Mouse (Mus musculus) layer of hippocampus, adult 2 months (tissue): ENCODE data around the gene Isg20l2. TPM values are rescaled to one million over a fixed set of nuclear protein-coding genes. Genes with fewer than 3 reads are reported as not detected.
"Not testable (repeated sequence)": the region's sequence is repeated elsewhere in the genome, so short reads cannot be mapped to it uniquely, and the experiment has no call there.

Source experiments
- DNase-seq, 2 experiments: peaks; one replicate each; pipeline ENCODE4 v3.0.0; 2022; ENCODE audit warnings: low spot score in 2 of 2
- H3K27ac ChIP-seq: fragments of 200-600 bp; 2 replicates; pipeline ENCODE4 v1.8.1; 2022
- H3K4me3 ChIP-seq: fragments of 200-600 bp; 2 replicates; pipeline ENCODE4 v1.8.1; 2022; ENCODE audit warnings: mild to moderate bottlenecking
- CTCF ChIP-seq: fragments of 200-600 bp; conservative IDR thresholded peaks from 2 replicates; pipeline ENCODE4 v1.8.1; 2022; ENCODE audit warnings: antibody characterized with exemption, mild to moderate bottlenecking, moderate library complexity
- long read RNA-seq, 2 experiments: library from polyadenylated mRNA; stranded (forward); transcript quantifications; one replicate each; pipeline ENCODE4 v2.0.0; 2021; ENCODE audit warnings: borderline mapping rate in 2 of 2
- total RNA-seq, 2 experiments: library from RNA; stranded (reverse); gene quantifications; 2 replicates each; pipeline ENCODE4 v1.2.3; 2021

Isg20l2 gene
- 10 to 100 TPM; 14.2 to 15.8 TPM for total RNA-seq
- long read RNA-seq, experiment 1, partial matches to known transcripts, result 0 of 6 reads
- long read RNA-seq, experiment 1, other reads (novel, unspliced or antisense), result 2 of 6 reads
- long read RNA-seq, experiment 2, transcript Isg20l2-201 (4 exons, 2,893 nt), result major isoform, 12 of 16 reads
- long read RNA-seq, experiment 2, partial matches to known transcripts, result 4 of 16 reads
- long read RNA-seq, experiment 2, other reads (novel, unspliced or antisense), result 0 of 16 reads

GRCm38 (mm10) chr3:87930078-87930795, at the start of gene Isg20l2, which contains the start of gene Rrnad1:
TSS of gene Isg20l2 (plus strand) at chr3:87930314.
TSS of gene Rrnad1 (minus strand) at chr3:87930717.
- peak; percentile 98 for DNase-seq
- peak; percentile 80 for TF ChIP-seq CTCF
- Histone ChIP-seq H3K4me3 (peak within 1 kb of the TSS; percentile 66), H3K27ac (peak within 1 kb of the TSS; percentile 93)

- no peak for DNase-seq
- peak overlapping the region; percentile 93 for H3K4me3 ChIP-seq
- peak overlapping the region; percentile 97 for H3K27ac ChIP-seq
- no peak for TF ChIP-seq CTCF
These were observed 45.8 kb upstream of the Isg20l2 start for GRCm38 (mm10) chr3:87884291-87884690.

GRCm38 (mm10) chr3:87884708-87885251, 45.3 kb upstream of the Isg20l2 start:
- no peak for TF ChIP-seq CTCF

GRCm38 (mm10) chr3:87885281-87886003, 44.7 kb upstream of the Isg20l2 start, which contains the start of gene Prcc:
TSS of gene Prcc (minus strand) at chr3:87885608.
- peak; percentile 22 for TF ChIP-seq CTCF
- peak; percentile 88 to 99 for DNase-seq
- peak within 1 kb of the TSS; percentile 97 for H3K27ac ChIP-seq
- H3K4me3 ChIP-seq, result peak within 1 kb of the TSS; percentile 93

More at GRCm38 (mm10) chr3:87884708-87885251, 45.3 kb upstream of the Isg20l2 start:
- DNase-seq, result peak; percentile 23 to 44
- peak overlapping the region; percentile 93 for H3K4me3 ChIP-seq
- H3K27ac ChIP-seq, result peak overlapping the region; percentile 97

- Histone ChIP-seq H3K27ac (peak overlapping the region; percentile 79), H3K4me3 (peak overlapping the region; percentile 60)
- no peak for TF ChIP-seq CTCF
- no peak for DNase-seq
These were observed 44.1 kb upstream of the Isg20l2 start for GRCm38 (mm10) chr3:87886004-87886365.

GRCm38 (mm10) chr3:87886416-87886815, 43.7 kb upstream of the Isg20l2 start:
- Histone ChIP-seq H3K27ac (0 out of 2 replicates have a peak overlapping the region, but pooled peaks have one; percentile 79), H3K4me3 (peak overlapping the region; percentile 60; the same call in 1 of the 2 replicates)
- DNase-seq, result no peak
- no peak for TF ChIP-seq CTCF

GRCm38 (mm10) chr3:87887400-87887799, 42.7 kb upstream of the Isg20l2 start:
- TF ChIP-seq CTCF, result peak; percentile 25; the same call in 1 of the 2 replicates
- not testable (repeated sequence) for DNase-seq

GRCm38 (mm10) chr3:87891481-87891880, 38.6 kb upstream of the Isg20l2 start:
- DNase-seq, result no peak
- Histone ChIP-seq H3K27ac (no peak overlapping the region), H3K4me3 (no peak overlapping the region)
- no peak for TF ChIP-seq CTCF

More at GRCm38 (mm10) chr3:87887400-87887799, 42.7 kb upstream of the Isg20l2 start:
- H3K27ac ChIP-seq, H3K4me3 ChIP-seq: not testable (repeated sequence)

- Histone ChIP-seq H3K27ac (no peak overlapping the region), H3K4me3 (no peak overlapping the region)
- DNase-seq, result no peak
- no peak for TF ChIP-seq CTCF
These were observed 36.7 kb upstream of the Isg20l2 start for GRCm38 (mm10) chr3:87893367-87893905.

- DNase-seq, result no peak
- no peak overlapping the region for H3K27ac ChIP-seq
- no peak for TF ChIP-seq CTCF
- H3K4me3 ChIP-seq, result no peak overlapping the region
These were observed 30.8 kb upstream of the Isg20l2 start for GRCm38 (mm10) chr3:87899266-87899665.

GRCm38 (mm10) chr3:87899776-87900175, 30.3 kb upstream of the Isg20l2 start:
- H3K4me3 ChIP-seq, result no peak overlapping the region
- TF ChIP-seq CTCF, result no peak
- no peak overlapping the region for H3K27ac ChIP-seq
- DNase-seq, result no peak

- Histone ChIP-seq H3K4me3 (no peak overlapping the region), H3K27ac (no peak overlapping the region)
- TF ChIP-seq CTCF, result no peak
- no peak for DNase-seq
These were observed 29.0 kb upstream of the Isg20l2 start for GRCm38 (mm10) chr3:87901036-87901624.

- not testable (repeated sequence) for H3K27ac ChIP-seq, H3K4me3 ChIP-seq, DNase-seq
These were observed 28.2 kb upstream of the Isg20l2 start for GRCm38 (mm10) chr3:87901959-87902358.
